Mouse (Mus musculus) MEL (cell line): ENCODE results near the gene Dlx3. TPM values are rescaled to one million over a fixed set of nuclear protein-coding genes. Genes with fewer than 3 reads are reported as not detected.

Experiments used
- polyA plus RNA-seq, 2 experiments: library from polyadenylated mRNA; stranded (reverse) in 1 of 2; unstranded in 1 of 2; fragments of >175 nt in 1 of 2; fragments of >200 nt in 1 of 2; gene quantifications; 2 replicates each; pipeline versions ENCODE4 v1.2.1 to v1.2.4; 2012; ENCODE audit warnings: low replicate concordance in 2 of 2, low read depth in 1 of 2; ENCODE audit not compliant: insufficient read length in 2 of 2, insufficient read depth in 1 of 2, missing spikeins in 1 of 2
- total RNA-seq: library from RNA; depleted of rRNA; stranded (reverse); fragments of 300-350 nt; gene quantifications from 2 replicates; pipeline ENCODE4 v1.2.3, GENCODE M21; 2012; rRNA removed

Dlx3 gene
- total and polyA plus RNA-seq, 3 experiments: not detected

Other genes starting within 250 kb of the Dlx3 start
- gene Col1a1, start 183.9 kb upstream of the Dlx3 start, total RNA-seq: 0.12 and 0.20 TPM in 2 replicates
- under 1 TPM in 1 of 2 experiments, not detected in 1; 0.61 TPM for gene Col1a1, start 183.9 kb upstream of the Dlx3 start, polyA plus RNA-seq
- not detected in 2 replicates for gene Hils1, start 152.5 kb upstream of the Dlx3 start, total RNA-seq
- not detected for gene Hils1, start 152.5 kb upstream of the Dlx3 start, polyA plus RNA-seq
- gene Sgca, start 143.8 kb upstream of the Dlx3 start, total RNA-seq: not detected in 2 replicates
- gene Sgca, start 143.8 kb upstream of the Dlx3 start, polyA plus RNA-seq: not detected
- 113 and 150 TPM in 2 replicates for gene Ppp1r9b, start 129.1 kb upstream of the Dlx3 start, total RNA-seq
- 100 to 1,000 TPM in 1 of 2 experiments, 10 to 100 TPM in 1; 47.0 to 169 TPM for gene Ppp1r9b, start 129.1 kb upstream of the Dlx3 start, polyA plus RNA-seq
- 35.8 and 57.6 TPM in 2 replicates for gene Samd14, start 110.2 kb upstream of the Dlx3 start, total RNA-seq
- gene Samd14, start 110.2 kb upstream of the Dlx3 start, polyA plus RNA-seq: 1,000 to 10,000 TPM in 1 of 2 experiments, 100 to 1,000 TPM in 1; 101 to 1,219 TPM
- gene Pdk2, start 78.8 kb upstream of the Dlx3 start, total RNA-seq: 0.56 and 0.81 TPM in 2 replicates
- 1 to 10 TPM in 1 of 2 experiments, not detected in 1; 8.0 TPM for gene Pdk2, start 78.8 kb upstream of the Dlx3 start, polyA plus RNA-seq
- not detected in 2 replicates for gene Itga3, start 43.3 kb upstream of the Dlx3 start, total RNA-seq
- gene Itga3, start 43.3 kb upstream of the Dlx3 start, polyA plus RNA-seq: not detected
- not detected in 2 replicates for gene Dlx4, start 26.1 kb downstream of the Dlx3 start, total RNA-seq
- not detected for gene Dlx4, start 26.1 kb downstream of the Dlx3 start, polyA plus RNA-seq
- 0.20 and 0.39 TPM in 2 replicates for gene Tac4, start 141.4 kb downstream of the Dlx3 start, total RNA-seq
- under 1 TPM in 1 of 2 experiments, not detected in 1; 0.07 TPM for gene Tac4, start 141.4 kb downstream of the Dlx3 start, polyA plus RNA-seq
- 81.4 and 83.1 TPM in 2 replicates for gene Kat7, start 190.1 kb downstream of the Dlx3 start, total RNA-seq
- 100 to 1,000 TPM in 1 of 2 experiments, 10 to 100 TPM in 1; 95.4 to 100 TPM for gene Kat7, start 190.1 kb downstream of the Dlx3 start, polyA plus RNA-seq
- gene Fam117a, start 216.9 kb downstream of the Dlx3 start, total RNA-seq: 37.1 and 49.9 TPM in 2 replicates
- gene Fam117a, start 216.9 kb downstream of the Dlx3 start, polyA plus RNA-seq: 100 to 1,000 TPM in 1 of 2 experiments, not detected in 1; 116 TPM